Comparison of ENCODE assay signal across 22 mouse cellular contexts in genomic region chr10:89681706-89682105, GRCm38 (mm10).
"Had no signal": no experiment of that assay in that cellular context is flagged by ENCODE, and none has a peak within 500 bp of the region (broad histone marks: within the 10 kb centered on the region; RNA-seq: fewer than 3 reads in every experiment).

No protein-coding gene starts in this region.

- DNase-seq: heart, postnatal 10 days; heart, postnatal 14 days; heart, postnatal 36 days; heart, postnatal 4 days; kidney, adult 11 months; kidney, adult 18-20 months; kidney, adult 2 months; kidney, adult 8-10 months; kidney, adult 9 months; kidney, postnatal 10 days; kidney, postnatal 14 days; kidney, postnatal 25 days; kidney, postnatal 36 days; kidney, postnatal 4 days; layer of hippocampus, adult 9-11 months; layer of hippocampus, postnatal 36 days had no signal

- ATAC-seq: hindbrain, embryonic 16.5 days; hindbrain, postnatal 0 days; inflammation-experienced regulatory T-cells, adult 6 months; intestine, embryonic 15.5 days; intestine, embryonic 16.5 days; intestine, postnatal 0 days had no signal
